Mouse (Mus musculus) intestine, embryonic 15.5 days (tissue): ENCODE measurements at regions not wholly inside any gene's neighbourhood (a gene's known extent, or its start where the extent isn't known, plus 50 kb on each side); places are given as distances from the start of the nearest gene placed in this dataset.

ENCODE experiments used
- ATAC-seq: fragments of 200-750 bp; cut with Nextera tagmentation; 2 replicates; pipeline ENCODE4 v1.8.0; 2017; ENCODE audit warnings: moderate TSS enrichment, moderate library complexity
- H3K27ac ChIP-seq: fragments of 300-500 bp; sonication (generic); 2 replicates; pipeline ENCODE4 v1.5.1; 2015; ENCODE audit warnings: mild to moderate bottlenecking, inconsistent platforms
- H3K27me3 ChIP-seq: fragments of 300-500 bp; sonication (generic); replicated peaks from 2 replicates; pipeline ENCODE4 v1.6.1; 2015; ENCODE audit warnings: inconsistent platforms
- H3K36me3 ChIP-seq: fragments of 300-500 bp; sonication (generic); 2 replicates; pipeline ENCODE4 v1.6.1; 2015; ENCODE audit warnings: inconsistent platforms
- H3K4me1 ChIP-seq: fragments of 300-500 bp; sonication (generic); replicated peaks from 2 replicates; pipeline ENCODE4 v1.6.1; 2015; ENCODE audit warnings: inconsistent platforms
- H3K4me2 ChIP-seq: fragments of 300-500 bp; sonication (generic); replicated peaks from 2 replicates; pipeline ENCODE4 v1.6.1; 2015; ENCODE audit warnings: mild to moderate bottlenecking, inconsistent platforms
- H3K4me3 ChIP-seq: fragments of 300-500 bp; sonication (generic); replicated peaks from 2 replicates; pipeline ENCODE4 v1.5.1; 2015; ENCODE audit warnings: inconsistent platforms
- H3K9ac ChIP-seq: fragments of 300-500 bp; sonication (generic); 2 replicates; pipeline ENCODE4 v1.6.1; 2015; ENCODE audit warnings: inconsistent platforms
- H3K9me3 ChIP-seq: fragments of 300-500 bp; sonication (generic); 2 replicates; pipeline ENCODE4 v1.6.1; 2016; ENCODE audit warnings: inconsistent platforms
- WGBS: fragments of 180-500 bp; shearing (Covaris S2); methylation state at CpG from one replicate; pipeline ENCODE4 v1.1.7; 2015; 5-methylcytosine and 5-hydroxymethylcytosine counted together

GRCm38 (mm10) chr14:31891500-31892185 lies 61.2 kb upstream of the Ankrd28 start:
- Histone ChIP-seq H3K27ac (peak overlapping the region; percentile 27; the same call in 1 of the 2 replicates), H3K9ac (0 out of 2 replicates have a peak overlapping the region, but pooled peaks have one; percentile 23), H3K4me1 (peaks cover 15% of the 10 kb centered on the region), H3K4me2 (peak overlapping the region; percentile 71), H3K4me3 (peak overlapping the region; percentile 21), H3K36me3 (no peaks in the 10 kb centered on the region), H3K9me3 (no peaks in the 10 kb centered on the region), H3K27me3 (no peaks in the 10 kb centered on the region)
- WGBS: 5% methylated on average over 16 of the region's 16 CpGs
- ATAC-seq: peak; percentile 85

DNA sequence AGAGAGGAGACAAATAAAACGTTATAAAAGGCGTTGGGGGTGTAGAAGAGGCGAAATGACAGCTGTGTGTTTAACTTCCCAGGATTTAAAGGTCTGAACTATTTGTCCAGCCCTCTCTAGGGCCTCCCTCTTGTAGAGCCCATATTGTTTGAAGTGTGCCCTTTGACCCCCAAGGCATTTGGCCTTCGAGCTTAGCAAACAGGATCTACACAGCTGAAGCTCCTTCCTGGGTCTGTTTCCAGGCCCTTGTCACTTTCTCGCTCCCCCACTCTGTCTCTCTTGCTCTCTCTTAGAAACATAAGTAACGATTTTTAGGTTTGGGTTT lies 61.7 kb upstream of the Ankrd28 start:
- no peaks in the 10 kb centered on the region for H3K36me3 ChIP-seq
- 0 out of 2 replicates have a peak overlapping the region, but pooled peaks have one; percentile 27 for H3K27ac ChIP-seq
- H3K4me1 ChIP-seq: peaks cover 15% of the 10 kb centered on the region
- no peak overlapping the region for H3K4me3 ChIP-seq
- no peaks in the 10 kb centered on the region for H3K27me3 ChIP-seq
- ATAC-seq: peak; percentile 86
- H3K9me3 ChIP-seq: no peaks in the 10 kb centered on the region
- no peak overlapping the region for H3K9ac ChIP-seq
- 18% methylated on average over 6 of the region's 6 CpGs for WGBS
- H3K4me2 ChIP-seq: peak overlapping the region; percentile 71

DNA sequence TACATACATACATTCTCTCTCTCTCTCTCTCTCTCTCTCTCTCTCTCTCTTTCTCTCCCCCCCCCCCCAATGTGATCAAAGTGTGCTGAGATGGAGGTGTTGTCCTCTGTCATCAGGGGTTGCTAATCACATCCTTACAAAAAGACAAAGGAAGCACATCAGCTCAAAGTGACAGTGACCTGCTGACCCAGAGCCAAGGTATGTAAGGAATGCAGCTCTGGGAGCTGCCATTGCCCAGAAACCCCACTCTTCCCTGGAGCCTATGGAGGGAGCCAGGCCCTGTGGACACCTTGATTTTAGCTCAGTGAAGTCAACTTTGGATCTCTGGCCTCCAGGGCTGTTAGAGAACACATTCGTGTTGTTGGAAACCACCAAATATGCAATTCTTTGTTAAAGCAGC lies 66.0 kb upstream of the Ankrd28 start:
- Histone ChIP-seq H3K27me3 (no peaks in the 10 kb centered on the region), H3K9ac (no peak overlapping the region), H3K36me3 (no peaks in the 10 kb centered on the region), H3K4me1 (peaks cover 8% of the 10 kb centered on the region), H3K9me3 (no peaks in the 10 kb centered on the region), H3K27ac (no peak overlapping the region), H3K4me2 (no peak overlapping the region), H3K4me3 (no peak overlapping the region)
- ATAC-seq: no peak
- 48% methylated on average over 1 of the region's 1 CpGs for WGBS

DNA sequence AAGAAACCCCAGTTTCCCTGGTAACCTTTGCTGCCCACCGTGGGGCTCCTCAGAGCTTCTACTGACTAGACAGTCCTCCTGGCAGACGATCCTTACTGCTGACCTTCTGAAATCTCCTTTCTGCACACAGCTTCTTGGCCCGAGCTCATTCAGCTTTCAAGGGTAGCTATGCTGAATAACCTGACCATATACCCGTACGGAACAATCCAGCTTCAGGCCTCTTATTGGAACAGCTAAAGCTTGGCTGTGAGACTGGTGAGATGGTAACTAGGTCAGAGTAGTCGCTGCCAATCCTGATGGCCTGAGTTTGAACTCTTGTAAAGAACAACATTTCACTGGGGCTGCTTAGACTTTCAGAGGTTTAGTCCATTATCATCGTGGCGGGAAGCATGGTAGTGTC lies 69.1 kb upstream of the Ankrd28 start:
- H3K9ac ChIP-seq: no peak overlapping the region
- no peaks in the 10 kb centered on the region for H3K27me3 ChIP-seq
- H3K4me1 ChIP-seq: no peaks in the 10 kb centered on the region
- H3K4me3 ChIP-seq: no peak overlapping the region
- 72% methylated on average over 8 of the region's 8 CpGs for whole genome bisulfite sequencing
- H3K36me3 ChIP-seq: no peaks in the 10 kb centered on the region
- no peak overlapping the region for H3K4me2 ChIP-seq
- ATAC-seq: no peak
- no peak overlapping the region for H3K27ac ChIP-seq
- H3K9me3 ChIP-seq: no peaks in the 10 kb centered on the region

DNA sequence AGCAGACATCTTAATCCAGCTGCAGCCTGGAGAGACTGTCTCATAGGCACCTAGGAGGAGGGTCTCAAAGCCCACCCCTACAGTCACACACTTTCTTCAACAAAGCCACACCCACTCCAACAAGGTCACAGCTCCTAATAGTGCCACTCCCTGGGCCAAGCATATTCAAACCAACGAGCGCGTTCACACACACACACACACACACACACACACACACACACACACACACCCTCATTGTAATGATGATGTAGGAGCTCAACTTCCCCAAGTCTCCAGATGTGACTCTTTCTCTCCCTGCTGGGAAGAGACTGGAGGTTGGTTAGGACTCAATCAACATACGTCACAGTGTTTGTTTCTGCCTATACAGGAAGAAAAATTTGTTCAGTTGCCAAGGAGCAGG lies 69.5 kb upstream of the Ankrd28 start:
- H3K9ac ChIP-seq: no peak overlapping the region
- no peak overlapping the region for H3K4me2 ChIP-seq
- H3K9me3 ChIP-seq: no peaks in the 10 kb centered on the region
- H3K4me1 ChIP-seq: no peaks in the 10 kb centered on the region
- H3K27me3 ChIP-seq: no peaks in the 10 kb centered on the region
- no peak overlapping the region for H3K4me3 ChIP-seq
- WGBS: 71% methylated on average over 4 of the region's 4 CpGs
- no peak for ATAC-seq
- no peaks in the 10 kb centered on the region for H3K36me3 ChIP-seq
- H3K27ac ChIP-seq: no peak overlapping the region

DNA sequence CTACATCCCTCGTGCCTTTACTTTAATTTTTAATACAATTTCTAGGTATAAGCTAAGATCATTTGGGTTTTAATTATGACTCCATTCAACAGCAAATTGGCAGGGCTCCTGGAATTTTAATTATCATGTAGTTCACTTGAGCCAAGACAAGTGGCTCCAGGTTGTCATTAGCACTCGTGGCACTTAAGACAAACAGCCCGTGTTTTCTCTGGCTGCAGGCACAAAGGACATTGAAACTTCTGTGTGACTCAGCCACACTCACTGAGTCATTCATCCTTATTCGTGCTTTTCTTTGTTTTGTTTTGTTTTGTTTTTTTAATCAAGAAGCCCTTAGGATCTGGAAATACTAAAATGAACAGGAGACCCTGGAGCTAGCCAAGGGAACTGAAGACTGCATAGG lies 71.5 kb upstream of the Ankrd28 start:
- Histone ChIP-seq H3K36me3 (no peaks in the 10 kb centered on the region), H3K27me3 (no peaks in the 10 kb centered on the region), H3K9ac (no peak overlapping the region), H3K4me2 (no peak overlapping the region), H3K9me3 (no peaks in the 10 kb centered on the region), H3K4me1 (no peaks in the 10 kb centered on the region), H3K4me3 (no peak overlapping the region), H3K27ac (no peak overlapping the region)
- WGBS: 54% methylated on average over 4 of the region's 4 CpGs
- ATAC-seq: no peak

DNA sequence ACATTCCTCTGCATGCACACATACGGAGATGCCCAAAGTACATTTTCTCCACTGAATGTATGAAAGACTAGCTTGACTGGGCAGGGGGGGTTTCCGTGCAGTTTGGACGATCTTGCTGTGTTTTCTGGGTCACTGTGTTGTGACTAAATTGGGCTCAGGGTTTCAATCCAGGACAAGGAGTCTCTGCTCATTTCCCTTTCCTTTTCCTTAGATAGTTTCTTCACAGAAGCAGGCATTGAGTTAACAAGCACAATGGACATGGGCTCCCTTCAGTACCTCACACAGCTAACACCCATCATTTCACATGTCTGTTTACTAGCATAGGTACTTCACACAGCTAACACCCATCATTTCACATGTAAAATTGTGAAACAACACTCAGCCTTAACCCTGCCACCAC lies 73.2 kb upstream of the Ankrd28 start:
- Histone ChIP-seq H3K27me3 (no peaks in the 10 kb centered on the region), H3K9me3 (no peaks in the 10 kb centered on the region), H3K4me2 (no peak overlapping the region), H3K9ac (no peak overlapping the region), H3K27ac (no peak overlapping the region), H3K4me3 (no peak overlapping the region), H3K4me1 (no peaks in the 10 kb centered on the region), H3K36me3 (no peaks in the 10 kb centered on the region)
- ATAC-seq: no peak
- WGBS: 83% methylated on average over 3 of the region's 3 CpGs

- Histone ChIP-seq H3K4me2 (no peak overlapping the region), H3K9me3 (no peaks in the 10 kb centered on the region), H3K27ac (no peak overlapping the region), H3K36me3 (no peaks in the 10 kb centered on the region), H3K4me1 (no peaks in the 10 kb centered on the region), H3K4me3 (no peak overlapping the region), H3K9ac (no peak overlapping the region), H3K27me3 (no peaks in the 10 kb centered on the region)
- WGBS: 66% methylated on average over 7 of the region's 7 CpGs
- no peak for ATAC-seq
Observed at GRCm38 (mm10) chr14:31908591-31908990, 78.1 kb upstream of the Ankrd28 start.

GRCm38 (mm10) chr14:31909291-31909690 lies 78.8 kb upstream of the Ankrd28 start:
- H3K9ac ChIP-seq: no peak overlapping the region
- H3K4me2 ChIP-seq: no peak overlapping the region
- no peaks in the 10 kb centered on the region for H3K9me3 ChIP-seq
- H3K4me3 ChIP-seq: no peak overlapping the region
- H3K36me3 ChIP-seq: no peaks in the 10 kb centered on the region
- H3K27ac ChIP-seq: no peak overlapping the region
- H3K4me1 ChIP-seq: no peaks in the 10 kb centered on the region
- no peaks in the 10 kb centered on the region for H3K27me3 ChIP-seq
- WGBS: 47% methylated on average over 4 of the region's 4 CpGs
- no peak for ATAC-seq

GRCm38 (mm10) chr14:31910809-31911208 lies 80.4 kb upstream of the Ankrd28 start:
- WGBS: 84% methylated on average over 2 of the region's 2 CpGs
- Histone ChIP-seq H3K27ac (no peak overlapping the region), H3K4me2 (no peak overlapping the region), H3K4me3 (no peak overlapping the region), H3K4me1 (no peaks in the 10 kb centered on the region), H3K9me3 (no peaks in the 10 kb centered on the region), H3K36me3 (no peaks in the 10 kb centered on the region), H3K27me3 (no peaks in the 10 kb centered on the region), H3K9ac (no peak overlapping the region)
- ATAC-seq: no peak

DNA sequence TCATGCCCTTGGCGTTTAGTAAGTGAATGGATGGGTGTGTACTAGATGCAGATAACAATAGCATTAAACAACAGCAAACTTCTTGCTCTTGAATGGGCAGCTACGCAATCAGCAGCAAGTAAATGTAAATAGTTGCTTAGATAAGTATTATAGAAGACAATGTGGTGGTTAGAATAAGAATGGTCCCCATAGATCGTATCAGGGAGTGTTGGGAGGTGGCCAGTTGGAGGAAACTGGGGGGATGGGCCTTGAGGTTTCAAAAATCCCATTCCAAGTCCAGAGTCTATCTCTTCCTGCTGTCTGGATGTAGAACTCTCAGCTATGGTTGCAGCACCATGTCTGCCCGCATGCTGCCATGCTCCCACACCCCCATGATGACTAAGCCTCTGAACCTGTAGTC lies 88.0 kb upstream of the Ankrd28 start:
- Histone ChIP-seq H3K36me3 (no peaks in the 10 kb centered on the region), H3K9ac (no peak overlapping the region), H3K27me3 (no peaks in the 10 kb centered on the region), H3K4me3 (no peak overlapping the region), H3K4me1 (no peaks in the 10 kb centered on the region), H3K4me2 (no peak overlapping the region), H3K27ac (no peak overlapping the region), H3K9me3 (no peaks in the 10 kb centered on the region)
- 86% methylated on average over 4 of the region's 4 CpGs for WGBS
- ATAC-seq: no peak

GRCm38 (mm10) chr14:31918921-31919320 lies 88.5 kb upstream of the Ankrd28 start:
- no peak for ATAC-seq
- WGBS: 93% methylated on average over 1 of the region's 1 CpGs
- no peak overlapping the region for H3K9ac ChIP-seq

DNA sequence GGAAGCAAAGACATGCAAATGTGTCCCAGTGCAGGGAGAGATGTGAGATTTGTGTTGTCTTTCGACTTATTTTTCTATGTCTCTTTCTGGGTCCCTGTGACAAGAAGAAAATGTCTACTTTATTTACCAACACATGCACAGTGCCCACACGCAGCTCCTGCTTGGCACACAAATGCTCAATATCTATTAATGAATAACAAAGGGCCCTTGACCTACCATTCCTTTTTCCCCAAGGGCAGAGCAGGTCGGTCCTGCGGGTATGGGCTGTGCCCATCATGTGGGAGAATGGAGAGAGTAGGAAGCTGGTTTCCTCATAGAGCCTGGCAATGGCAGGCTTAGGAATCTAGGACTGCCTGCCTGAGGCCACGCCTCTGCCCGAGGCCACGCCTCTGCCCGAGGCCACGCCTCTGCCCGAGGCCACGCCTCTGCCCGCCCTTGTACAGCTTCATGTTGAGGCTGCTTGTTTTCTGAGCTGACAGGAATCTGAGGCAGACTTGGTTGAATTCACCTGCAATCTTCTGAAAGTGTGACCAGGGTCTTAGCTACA lies 98.8 kb upstream of the Ankrd28 start:
- Histone ChIP-seq H3K36me3 (no peaks in the 10 kb centered on the region), H3K9me3 (no peaks in the 10 kb centered on the region), H3K27ac (no peak overlapping the region), H3K9ac (no peak overlapping the region), H3K4me2 (no peak overlapping the region), H3K4me3 (no peak overlapping the region), H3K27me3 (no peaks in the 10 kb centered on the region), H3K4me1 (peaks cover 16% of the 10 kb centered on the region)
- 52% methylated on average over 12 of the region's 12 CpGs for WGBS
- ATAC-seq: peak; percentile 72; the same call in 1 of the 2 replicates

More at GRCm38 (mm10) chr14:31918921-31919320, 88.5 kb upstream of the Ankrd28 start:
- no peak overlapping the region for H3K27ac ChIP-seq
- H3K4me2 ChIP-seq: no peak overlapping the region
- no peaks in the 10 kb centered on the region for H3K36me3 ChIP-seq
- H3K9me3 ChIP-seq: no peaks in the 10 kb centered on the region
- H3K4me3 ChIP-seq: no peak overlapping the region
- no peaks in the 10 kb centered on the region for H3K27me3 ChIP-seq
- no peaks in the 10 kb centered on the region for H3K4me1 ChIP-seq
